Mouse (Mus musculus): Measurements from ENCODE around the gene Wnt3. TPM values are rescaled to one million over a fixed set of nuclear protein-coding genes. Genes with fewer than 3 reads are reported as not detected.

Gene Wnt3
- total and polyA plus RNA-seq, 3 experiments, result 0.04 TPM; not detected in 2

DNA sequence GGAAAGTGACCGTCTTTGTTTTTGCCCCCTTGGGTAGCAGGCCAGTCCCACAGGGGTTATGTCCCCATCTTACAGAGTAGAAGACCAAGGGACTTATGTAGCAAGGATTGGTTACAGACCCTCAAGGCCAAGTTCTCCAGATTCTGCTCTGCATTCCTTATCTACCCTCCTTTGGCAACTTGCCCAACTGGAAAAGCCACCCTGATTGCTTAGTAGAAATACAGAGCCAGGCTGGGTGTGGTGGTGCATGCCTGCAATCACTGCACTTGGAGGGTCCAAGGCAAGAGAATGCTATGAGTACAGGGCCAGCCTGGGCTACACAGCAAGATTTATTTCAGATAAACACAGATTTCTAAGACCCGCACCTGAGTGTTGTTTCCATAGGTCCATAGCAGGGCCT, 40.0 kb upstream of the Wnt3 start:
- Histone ChIP-seq H3K27me3 (replicated peaks) (peaks cover 97% of the 10 kb centered on the region), H3K27ac (ENCODE audit: insufficient read depth, low read depth) (no peak overlapping the region), H3K4me1 (ENCODE audit: control insufficient read depth in 1 of 2, insufficient read depth in 2 of 2) (peaks cover 0 to 7% of the 10 kb centered on the region in 2 experiments; a peak in 2 of 4 replicates), H3K4me2 (ENCODE audit: insufficient read depth, low read depth, poor library complexity, severe bottlenecking) (no peak overlapping the region), H3K36me3 (replicated peaks in 1 of 2; ENCODE audit: control insufficient read depth in 1 of 2, insufficient read depth in 1 of 2, low read length in 1 of 2) (no peaks in the 10 kb centered on the region), H3K9ac (ENCODE audit: insufficient read depth, low read depth) (no peak overlapping the region), H3K4me3 (replicated peaks in 1 of 3; ENCODE audit: low read depth in 2 of 3, low read length in 2 of 3, poor library complexity in 1 of 3) (no peak overlapping the region), H3K9me3 (replicated peaks; ENCODE audit: low read length) (no peaks in the 10 kb centered on the region), H3K79me2 (replicated peaks; ENCODE audit: control insufficient read depth, extremely low read depth, insufficient read depth, poor library complexity, severe bottlenecking) (no peaks in the 10 kb centered on the region)
- no peak for DNase-seq (ENCODE audit: extremely low read depth)
- in situ Hi-C loops (cut with MboI; ENCODE audit: low pct_ligation_motif_present, low pct_unique_long_range_greater_than_20kb, low sequenced_read_pairs) (no loop called here), dilution Hi-C loops (cut with MboI; ENCODE audit: extremely low pct_ligation_motif_present, extremely low pct_unique_long_range_greater_than_20kb, low sequenced_read_pairs) (no loop called here)
- TF ChIP-seq USF2 (conservative IDR thresholded peaks at IDR 0.05; ENCODE audit: low read depth, low read length) (no peak), JUND (conservative IDR thresholded peaks at IDR 0.05; ENCODE audit: low read depth, low read length) (no peak), RCOR1 (conservative IDR thresholded peaks at IDR 0.05; ENCODE audit: low read depth, low read length) (no peak), ELF1 (IDR thresholded peaks at IDR 0.05; ENCODE audit: low read depth, low read length) (no peak), MYC (IDR thresholded peaks at IDR 0.05; ENCODE audit: low read depth, low read length) (no peak), MAFK (IDR thresholded peaks at IDR 0.05; ENCODE audit: insufficient replicate concordance, low read length) (no peak), ZKSCAN1 (IDR thresholded peaks at IDR 0.05; ENCODE audit: borderline replicate concordance, low read depth, low read length) (no peak), JUN (IDR thresholded peaks at IDR 0.05; ENCODE audit: insufficient read depth, low read depth, low read length) (no peak), CTCF (conservative IDR thresholded peaks at IDR 0.05 in 1 of 2, IDR thresholded peaks at IDR 0.05 in 1 of 2; ENCODE audit: low read depth in 2 of 2, low read length in 2 of 2) (no peak), HCFC1 (IDR thresholded peaks at IDR 0.05; ENCODE audit: low read depth, low read length) (no peak), KAT2A (IDR thresholded peaks at IDR 0.05; ENCODE audit: insufficient replicate concordance, low read length) (no peak), SIN3A (IDR thresholded peaks at IDR 0.05; ENCODE audit: low read length) (no peak), IRF4 (IDR thresholded peaks at IDR 0.05; ENCODE audit: low read depth, low read length) (no peak), NELFE (IDR thresholded peaks at IDR 0.05; ENCODE audit: low read depth, low read length) (no peak), ETS1 (conservative IDR thresholded peaks at IDR 0.05; ENCODE audit: low read depth, low read length) (no peak)

- Histone ChIP-seq H3K27ac (ENCODE audit: insufficient read depth, low read depth) (no peak overlapping the region), H3K4me3 (replicated peaks in 1 of 3; ENCODE audit: low read depth in 2 of 3, low read length in 2 of 3, poor library complexity in 1 of 3) (no peak overlapping the region), H3K36me3 (replicated peaks in 1 of 2; ENCODE audit: control insufficient read depth in 1 of 2, insufficient read depth in 1 of 2, low read length in 1 of 2) (no peaks in the 10 kb centered on the region), H3K4me1 (ENCODE audit: control insufficient read depth in 1 of 2, insufficient read depth in 2 of 2) (peaks cover 0 to 9% of the 10 kb centered on the region in 2 experiments; a peak in 2 of 4 replicates), H3K4me2 (ENCODE audit: insufficient read depth, low read depth, poor library complexity, severe bottlenecking) (no peak overlapping the region), H3K9me3 (replicated peaks; ENCODE audit: low read length) (no peaks in the 10 kb centered on the region), H3K9ac (ENCODE audit: insufficient read depth, low read depth) (no peak overlapping the region), H3K79me2 (replicated peaks; ENCODE audit: control insufficient read depth, extremely low read depth, insufficient read depth, poor library complexity, severe bottlenecking) (no peaks in the 10 kb centered on the region), H3K27me3 (replicated peaks) (peaks cover 97% of the 10 kb centered on the region)
- in situ Hi-C loops (cut with MboI; ENCODE audit: low pct_ligation_motif_present, low pct_unique_long_range_greater_than_20kb, low sequenced_read_pairs) (no loop called here), dilution Hi-C loops (cut with MboI; ENCODE audit: extremely low pct_ligation_motif_present, extremely low pct_unique_long_range_greater_than_20kb, low sequenced_read_pairs) (no loop called here)
- no peak for DNase-seq (ENCODE audit: extremely low read depth)
- TF ChIP-seq MAFK (IDR thresholded peaks at IDR 0.05; ENCODE audit: insufficient replicate concordance, low read length) (no peak), JUND (conservative IDR thresholded peaks at IDR 0.05; ENCODE audit: low read depth, low read length) (no peak), MEF2A (IDR thresholded peaks at IDR 0.05; ENCODE audit: borderline replicate concordance, low read depth, low read length) (no peak), NELFE (IDR thresholded peaks at IDR 0.05; ENCODE audit: low read depth, low read length) (no peak), CTCF (conservative IDR thresholded peaks at IDR 0.05 in 1 of 2, IDR thresholded peaks at IDR 0.05 in 1 of 2; ENCODE audit: low read depth in 2 of 2, low read length in 2 of 2) (no peak), HCFC1 (IDR thresholded peaks at IDR 0.05; ENCODE audit: low read depth, low read length) (no peak), ZKSCAN1 (IDR thresholded peaks at IDR 0.05; ENCODE audit: borderline replicate concordance, low read depth, low read length) (no peak), NRF1 (IDR thresholded peaks at IDR 0.05; ENCODE audit: low read depth, low read length) (no peak), MXI1 (IDR thresholded peaks at IDR 0.05; ENCODE audit: low read depth, low read length) (no peak), RAD21 (IDR thresholded peaks at IDR 0.05; ENCODE audit: low read depth, low read length) (no peak), ZC3H11A (IDR thresholded peaks at IDR 0.05; ENCODE audit: low read depth, low read length) (no peak), CHD2 (IDR thresholded peaks at IDR 0.05; ENCODE audit: low read length) (no peak), EP300 (IDR thresholded peaks at IDR 0.05; ENCODE audit: low read length) (no peak), USF1 (IDR thresholded peaks at IDR 0.05; ENCODE audit: low read depth, low read length) (no peak), POLR2A (IDR thresholded peaks at IDR 0.05; ENCODE audit: low read depth, low read length) (no peak), ELF1 (IDR thresholded peaks at IDR 0.05; ENCODE audit: low read depth, low read length) (no peak), TBP (conservative IDR thresholded peaks at IDR 0.05; ENCODE audit: low read depth, low read length) (no peak), MYC (IDR thresholded peaks at IDR 0.05; ENCODE audit: low read depth, low read length) (no peak), MAZ (IDR thresholded peaks at IDR 0.05; ENCODE audit: low read depth, low read length) (no peak)
Observed at GRCm38 (mm10) chr11:103734411-103735045, 39.4 kb upstream of the Wnt3 start.
